Mouse (Mus musculus): ENCODE data around the gene Ggt6. TPM values are rescaled to one million over a fixed set of nuclear protein-coding genes. Genes with fewer than 3 reads are reported as not detected.

The Ggt6 gene
- polyA plus RNA-seq, 1 experiment from 2014 or later: not detected

GRCm38 (mm10) chr11:72452140-72452665 is 16.9 kb downstream of the Ggt6 start:
- ATAC-seq: no peak
- Histone ChIP-seq H3K9ac (replicated peaks) (no peak overlapping the region), H3K27me3 (no peaks in the 10 kb centered on the region), H3K27ac (no peak overlapping the region), H3K4me2 (replicated peaks) (no peak overlapping the region), H3K36me3 (peaks cover 79% of the 10 kb centered on the region), H3K4me1 (replicated peaks) (peaks cover 6% of the 10 kb centered on the region), H3K4me3 (replicated peaks) (no peak overlapping the region), H3K9me3 (no peaks in the 10 kb centered on the region)
- 82% methylated on average over 3 of the region's 3 CpGs for WGBS

GRCm38 (mm10) chr11:72453105-72453953 is 18.0 kb downstream of the Ggt6 start:
- no peak overlapping the region for H3K27ac ChIP-seq
- H3K36me3 ChIP-seq: peaks cover 72% of the 10 kb centered on the region
- WGBS: 65% methylated on average over 15 of the region's 15 CpGs

GRCm38 (mm10) chr11:72455694-72456093 is 20.4 kb downstream of the Ggt6 start:
- peaks cover 60% of the 10 kb centered on the region for H3K36me3 ChIP-seq
- WGBS: 28% methylated on average over 5 of the region's 5 CpGs
- H3K9me3 ChIP-seq: no peaks in the 10 kb centered on the region
- peaks cover 6% of the 10 kb centered on the region for H3K4me1 ChIP-seq (replicated peaks)
- peak; percentile 57 for ATAC-seq
- H3K27ac ChIP-seq: no peak overlapping the region
- H3K4me2 ChIP-seq (replicated peaks): no peak overlapping the region
- no peak overlapping the region for H3K4me3 ChIP-seq (replicated peaks)
- no peaks in the 10 kb centered on the region for H3K27me3 ChIP-seq
- H3K9ac ChIP-seq (replicated peaks): no peak overlapping the region

More at GRCm38 (mm10) chr11:72453105-72453953, 18.0 kb downstream of the Ggt6 start:
- Histone ChIP-seq H3K27me3 (no peaks in the 10 kb centered on the region), H3K4me2 (replicated peaks) (no peak overlapping the region), H3K4me3 (replicated peaks) (no peak overlapping the region), H3K9me3 (no peaks in the 10 kb centered on the region), H3K9ac (replicated peaks) (no peak overlapping the region), H3K4me1 (replicated peaks) (peaks cover 6% of the 10 kb centered on the region)
- no peak for ATAC-seq

- H3K9ac ChIP-seq (replicated peaks): no peak overlapping the region
- H3K27ac ChIP-seq: no peak overlapping the region
- H3K27me3 ChIP-seq: no peaks in the 10 kb centered on the region
- H3K4me2 ChIP-seq (replicated peaks): no peak overlapping the region
- 79% methylated on average over 12 of the region's 12 CpGs for WGBS
- peaks cover 48% of the 10 kb centered on the region for H3K36me3 ChIP-seq
- peaks cover 14% of the 10 kb centered on the region for H3K4me1 ChIP-seq (replicated peaks)
- H3K4me3 ChIP-seq (replicated peaks): no peak overlapping the region
- no peaks in the 10 kb centered on the region for H3K9me3 ChIP-seq
- no peak for ATAC-seq
These were observed 22.7 kb downstream of the Ggt6 start for GRCm38 (mm10) chr11:72457995-72458496.

- Histone ChIP-seq H3K4me2 (replicated peaks) (no peak overlapping the region), H3K27ac (no peak overlapping the region), H3K4me3 (replicated peaks) (no peak overlapping the region), H3K27me3 (no peaks in the 10 kb centered on the region), H3K36me3 (peaks cover 48% of the 10 kb centered on the region), H3K9ac (replicated peaks) (no peak overlapping the region), H3K4me1 (replicated peaks) (peaks cover 14% of the 10 kb centered on the region), H3K9me3 (no peaks in the 10 kb centered on the region)
- WGBS: 78% methylated on average over 3 of the region's 3 CpGs
- no peak for ATAC-seq
These were observed 23.2 kb downstream of the Ggt6 start for GRCm38 (mm10) chr11:72458502-72458901.

GRCm38 (mm10) chr11:72461500-72461981 is 26.2 kb downstream of the Ggt6 start:
- 61% methylated on average over 5 of the region's 5 CpGs for WGBS
- no peak overlapping the region for H3K27ac ChIP-seq
- H3K4me2 ChIP-seq (replicated peaks): no peak overlapping the region
- peaks cover 40% of the 10 kb centered on the region for H3K36me3 ChIP-seq
- no peaks in the 10 kb centered on the region for H3K27me3 ChIP-seq
- peaks cover 15% of the 10 kb centered on the region for H3K4me1 ChIP-seq (replicated peaks)
- no peak for ATAC-seq
- H3K9me3 ChIP-seq: no peaks in the 10 kb centered on the region
- no peak overlapping the region for H3K4me3 ChIP-seq (replicated peaks)
- no peak overlapping the region for H3K9ac ChIP-seq (replicated peaks)

- H3K4me1 ChIP-seq (replicated peaks): peaks cover 40% of the 10 kb centered on the region
- no peaks in the 10 kb centered on the region for H3K27me3 ChIP-seq
- no peak for ATAC-seq
- 39% methylated on average over 3 of the region's 3 CpGs for WGBS
- no peak overlapping the region for H3K27ac ChIP-seq
- H3K36me3 ChIP-seq: peaks cover 25% of the 10 kb centered on the region
- no peaks in the 10 kb centered on the region for H3K9me3 ChIP-seq
- H3K9ac ChIP-seq (replicated peaks): no peak overlapping the region
- no peak overlapping the region for H3K4me3 ChIP-seq (replicated peaks)
- no peak overlapping the region for H3K4me2 ChIP-seq (replicated peaks)
These were observed 29.5 kb downstream of the Ggt6 start for GRCm38 (mm10) chr11:72464821-72465220.

GRCm38 (mm10) chr11:72465978-72466693 is 30.8 kb downstream of the Ggt6 start:
- Histone ChIP-seq H3K27ac (0 out of 2 replicates have a peak overlapping the region, but pooled peaks have one; percentile 35), H3K4me1 (replicated peaks) (peaks cover 40% of the 10 kb centered on the region), H3K9me3 (no peaks in the 10 kb centered on the region), H3K4me3 (replicated peaks) (no peak overlapping the region), H3K4me2 (replicated peaks) (no peak overlapping the region), H3K27me3 (no peaks in the 10 kb centered on the region), H3K36me3 (peaks cover 18% of the 10 kb centered on the region), H3K9ac (replicated peaks) (no peak overlapping the region)
- peak; percentile 15 for ATAC-seq
- WGBS: 66% methylated on average over 11 of the region's 11 CpGs

- H3K36me3 ChIP-seq: peaks cover 18% of the 10 kb centered on the region
- H3K27ac ChIP-seq: peak overlapping the region; percentile 55; the same call in 1 of the 2 replicates
- no peak overlapping the region for H3K4me3 ChIP-seq (replicated peaks)
- no peak overlapping the region for H3K4me2 ChIP-seq (replicated peaks)
- no peaks in the 10 kb centered on the region for H3K27me3 ChIP-seq
- WGBS: 66% methylated on average over 11 of the region's 11 CpGs
- no peak for ATAC-seq
- H3K9me3 ChIP-seq: no peaks in the 10 kb centered on the region
- no peak overlapping the region for H3K9ac ChIP-seq (replicated peaks)
- H3K4me1 ChIP-seq (replicated peaks): peaks cover 38% of the 10 kb centered on the region
These were observed 31.6 kb downstream of the Ggt6 start for GRCm38 (mm10) chr11:72466694-72467507.

- Histone ChIP-seq H3K9ac (replicated peaks) (no peak overlapping the region), H3K36me3 (peaks cover 15% of the 10 kb centered on the region), H3K4me3 (replicated peaks) (no peak overlapping the region), H3K27ac (0 out of 2 replicates have a peak overlapping the region, but pooled peaks have one; percentile 3), H3K27me3 (no peaks in the 10 kb centered on the region), H3K4me2 (replicated peaks) (no peak overlapping the region), H3K4me1 (replicated peaks) (peaks cover 32% of the 10 kb centered on the region), H3K9me3 (no peaks in the 10 kb centered on the region)
- no peak for ATAC-seq
- WGBS: 75% methylated on average over 5 of the region's 5 CpGs
These were observed 33.2 kb downstream of the Ggt6 start for GRCm38 (mm10) chr11:72468525-72468924.

GRCm38 (mm10) chr11:72469217-72469616 is 33.9 kb downstream of the Ggt6 start:
- H3K27ac ChIP-seq: peak overlapping the region; percentile 3; the same call in 1 of the 2 replicates
- ATAC-seq: peak; percentile 57
- no peaks in the 10 kb centered on the region for H3K27me3 ChIP-seq
- no peak overlapping the region for H3K4me3 ChIP-seq (replicated peaks)
- 27% methylated on average over 5 of the region's 5 CpGs for WGBS
- peak overlapping the region; percentile 10; the same call in 1 of the 2 replicates for H3K9ac ChIP-seq (replicated peaks)
- H3K36me3 ChIP-seq: peaks cover 17% of the 10 kb centered on the region
- peaks cover 32% of the 10 kb centered on the region for H3K4me1 ChIP-seq (replicated peaks)
- H3K9me3 ChIP-seq: no peaks in the 10 kb centered on the region
- H3K4me2 ChIP-seq (replicated peaks): no peak overlapping the region
